Mouse (Mus musculus) lung, adult 18-20 months (tissue): ENCODE measurements around the gene Rpl18a.

Experiments used
- DNase-seq, 2 experiments: peaks; one replicate each; pipeline ENCODE4 v3.0.0; 2022; ENCODE audit warnings: mixed read lengths in 2 of 2

Gene Rpl18a

DNA sequence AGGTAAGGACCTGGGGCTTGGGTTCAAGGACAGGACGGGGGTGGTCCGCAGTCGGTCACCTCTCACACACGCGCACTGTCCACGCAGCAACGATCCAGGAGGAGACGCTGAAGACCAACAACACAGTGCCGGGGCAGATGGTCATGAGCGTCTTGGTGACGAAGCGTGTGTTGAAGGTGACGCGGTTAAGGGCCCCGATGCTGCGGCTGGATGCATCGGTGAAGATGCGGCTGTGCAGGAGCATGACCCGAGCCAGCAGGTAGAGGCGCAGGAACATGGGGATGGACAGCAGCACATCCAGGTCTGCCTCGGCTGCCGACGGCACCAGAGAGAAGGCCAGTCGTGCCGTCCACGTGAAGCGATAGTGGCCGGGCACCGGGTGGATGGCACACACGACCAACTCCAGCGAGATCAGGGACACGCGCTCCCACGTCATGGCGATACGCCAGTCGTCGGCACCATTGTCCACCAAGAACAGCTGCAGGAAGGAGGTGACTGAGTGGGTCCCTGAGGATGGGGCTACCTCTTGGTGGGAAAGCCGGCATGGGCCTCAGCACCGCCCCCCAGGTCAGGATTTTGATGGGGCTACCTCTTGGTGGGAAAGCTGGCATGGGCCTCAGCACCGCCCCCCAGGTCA is 44.5 kb downstream of the Rpl18a start:
- DNase-seq, result no peak

GRCm38 (mm10) chr8:70851837-70852236 is 45.4 kb downstream of the Rpl18a start:
- no peak for DNase-seq

DNA sequence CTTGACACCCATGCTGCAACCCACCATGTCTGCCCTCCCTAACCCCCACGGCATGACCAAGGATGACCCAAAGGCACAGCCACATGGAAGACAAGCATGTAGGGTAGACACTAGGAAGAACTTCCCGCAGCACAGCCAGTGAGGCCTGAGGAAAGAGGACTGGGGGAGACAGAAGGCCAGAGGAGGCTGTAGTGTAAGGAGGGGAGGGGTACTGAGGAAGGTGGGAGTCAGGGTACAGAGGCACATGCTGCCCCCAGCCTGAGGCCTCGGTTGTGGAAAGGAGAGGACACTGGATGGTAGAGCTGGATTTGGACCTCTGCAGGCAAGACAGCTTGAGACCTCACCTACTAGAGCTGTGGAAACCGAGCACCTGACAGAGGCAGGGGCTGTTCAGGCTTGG is 46.3 kb downstream of the Rpl18a start:
- DNase-seq, result no peak

DNA sequence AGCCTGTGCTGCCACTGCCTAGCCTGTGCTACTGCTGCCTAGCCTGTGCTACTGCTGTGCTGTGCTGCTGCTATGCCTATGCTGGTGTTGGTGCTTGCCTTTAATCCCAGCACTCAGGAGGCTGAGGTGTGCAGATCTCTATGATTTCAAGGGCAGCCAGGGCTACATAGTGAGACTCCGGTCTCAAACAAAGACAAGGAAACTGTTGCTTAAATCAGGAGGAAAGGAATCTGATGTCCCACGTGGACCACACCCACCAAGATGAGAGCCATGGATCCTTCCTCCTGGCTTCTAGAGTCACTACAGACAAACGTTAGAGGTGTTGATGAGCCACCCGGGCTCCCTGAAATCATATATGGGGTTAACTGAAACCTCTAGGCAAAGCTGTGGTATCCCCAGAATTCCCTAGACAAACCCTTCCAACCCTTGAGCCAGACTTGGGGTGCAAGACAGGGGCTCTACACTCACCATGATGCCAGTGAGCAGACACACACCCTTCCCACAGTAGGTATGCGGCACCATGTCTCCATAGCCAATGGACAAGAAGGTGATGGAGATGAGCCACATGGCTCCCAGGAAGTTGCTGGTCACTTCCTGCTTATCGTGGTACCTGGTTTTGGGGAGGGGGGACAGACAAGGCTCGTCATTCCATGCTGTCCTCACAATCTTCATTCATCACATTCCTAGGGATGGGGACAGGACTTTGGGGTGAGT is 46.9 kb downstream of the Rpl18a start:
- DNase-seq, result no peak

- no peak for DNase-seq
Measured at GRCm38 (mm10) chr8:70849333-70849990, 47.8 kb downstream of the Rpl18a start.

GRCm38 (mm10) chr8:70846371-70847154 is 50.6 kb downstream of the Rpl18a start:
- no peak for DNase-seq

DNA sequence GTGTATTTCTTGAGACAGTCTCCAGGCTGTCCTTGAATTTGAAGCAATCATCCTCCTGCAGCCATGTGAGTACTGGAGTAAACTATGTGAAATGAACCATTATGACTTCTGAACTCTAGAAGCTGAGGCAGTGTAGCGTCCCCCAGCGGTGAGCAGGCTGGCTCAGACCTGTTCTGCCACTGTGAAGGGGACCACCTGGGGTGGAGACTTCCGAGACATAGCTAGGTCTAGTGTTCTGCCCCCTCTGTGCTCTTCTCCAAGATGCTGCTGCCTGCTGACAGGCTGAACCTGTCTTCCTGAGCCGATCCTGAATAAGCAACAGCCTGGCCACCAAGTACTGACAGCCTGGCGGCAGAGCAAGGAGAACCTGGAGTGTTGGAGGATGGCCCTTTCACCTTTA is 52.1 kb downstream of the Rpl18a start:
- no peak for DNase-seq
